Mouse (Mus musculus): ENCODE results near the gene Tia1. TPM values are rescaled to one million over a fixed set of nuclear protein-coding genes. Genes with fewer than 3 reads are reported as not detected.

Tia1 gene
- polyA plus RNA-seq, 1 experiment from 2014 or later, result 110 TPM

DNA sequence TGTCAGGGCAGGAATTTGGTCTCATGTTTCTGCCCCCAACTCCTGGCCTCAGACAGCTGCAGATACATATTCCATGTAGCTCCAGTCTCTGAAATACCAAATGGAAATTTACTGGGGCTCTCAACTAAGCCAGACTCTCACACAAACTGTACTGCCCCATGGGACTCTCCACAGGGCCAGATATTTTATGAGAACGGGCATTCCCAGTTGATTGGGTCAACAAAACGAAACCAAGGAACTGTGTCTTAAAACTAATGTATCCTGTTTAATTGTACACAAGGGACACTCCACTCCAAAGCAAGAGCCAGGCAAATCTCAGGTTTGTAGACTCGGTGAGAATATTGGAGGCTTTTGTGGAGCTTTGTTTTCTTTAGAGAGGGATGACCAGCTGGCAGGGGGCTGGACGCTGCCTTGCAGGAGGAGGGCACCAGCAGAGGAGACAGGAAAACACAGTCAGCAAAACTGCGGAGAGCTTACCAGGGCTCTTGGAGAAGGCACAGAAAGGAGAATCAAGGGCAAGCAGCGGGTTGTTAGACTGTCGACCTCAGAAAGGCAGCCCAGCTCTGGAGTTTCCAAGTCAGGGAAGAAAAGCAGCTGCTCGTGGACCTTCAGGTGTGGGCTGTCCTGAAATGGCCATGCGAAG, 76.3 kb downstream of the Tia1 start:
- H3K9me3 ChIP-seq (ENCODE audit: control insufficient read depth, low read length), result no peaks in the 10 kb centered on the region
- WGBS, result 28% methylated on average over 9 of the region's 9 CpGs
- no peaks in the 10 kb centered on the region for H3K36me3 ChIP-seq (ENCODE audit: control insufficient read depth, insufficient read depth, low read length)
- H3K27me3 ChIP-seq (replicated peaks; ENCODE audit: control insufficient read depth, insufficient read depth, low read length), result no peaks in the 10 kb centered on the region
- peak overlapping the region; percentile 23 for H3K4me3 ChIP-seq (ENCODE audit: low read length)
- peaks cover 31% of the 10 kb centered on the region for H3K4me1 ChIP-seq (ENCODE audit: control insufficient read depth, insufficient read depth, low read length)
- peak overlapping the region; percentile 63 for H3K9ac ChIP-seq (ENCODE audit: low read depth, low read length)
- peak overlapping the region; percentile 41 for H3K4me2 ChIP-seq (ENCODE audit: low read depth, low read length)
- H3K27ac ChIP-seq (ENCODE audit: low read length), result peak overlapping the region; percentile 91
- 0 out of 2 replicates have a peak, but pooled peaks have one; percentile 31 for ATAC-seq

DNA sequence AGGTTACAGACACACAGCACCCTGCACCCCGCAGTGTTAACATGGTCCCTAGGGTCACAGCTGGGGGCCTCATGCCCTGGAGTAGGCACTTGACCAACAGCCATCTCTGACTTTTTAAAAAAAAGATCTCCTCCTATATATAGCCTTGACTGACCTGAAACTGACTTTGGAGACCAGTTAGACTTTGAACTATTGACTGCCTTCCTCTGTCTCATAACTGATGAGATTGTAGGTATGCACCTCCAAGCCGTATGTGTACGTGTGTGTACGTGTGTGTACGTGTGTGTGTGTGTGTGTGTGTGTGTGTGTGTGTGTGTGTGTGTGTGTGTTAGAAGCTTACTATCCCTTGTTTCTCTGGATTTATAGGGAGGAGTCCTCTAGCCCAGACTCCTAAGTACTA, 77.9 kb downstream of the Tia1 start:
- Histone ChIP-seq H3K4me2 (ENCODE audit: low read depth, low read length) (peak overlapping the region; percentile 12; the same call in 1 of the 2 replicates), H3K9me3 (ENCODE audit: control insufficient read depth, low read length) (no peaks in the 10 kb centered on the region), H3K4me1 (ENCODE audit: control insufficient read depth, insufficient read depth, low read length) (peaks cover 30% of the 10 kb centered on the region), H3K36me3 (ENCODE audit: control insufficient read depth, insufficient read depth, low read length) (no peaks in the 10 kb centered on the region), H3K9ac (ENCODE audit: low read depth, low read length) (no peak overlapping the region), H3K27me3 (replicated peaks; ENCODE audit: control insufficient read depth, insufficient read depth, low read length) (no peaks in the 10 kb centered on the region), H3K27ac (ENCODE audit: low read length) (peak overlapping the region; percentile 68), H3K4me3 (ENCODE audit: low read length) (no peak overlapping the region)
- ATAC-seq, result peak; percentile 71
- WGBS, result 64% methylated on average over 5 of the region's 5 CpGs

Other genes starting within 250 kb of the Tia1 start
- 6.0 and 7.0 TPM in 2 replicates for gene Tgfa, start 209.0 kb upstream of the Tia1 start, polyA plus RNA-seq (2015; fragmentation: Nextera tagmentation; extraction: Ambion mirVana)
- 163 and 176 TPM in 2 replicates for gene Fam136a, start 38.6 kb upstream of the Tia1 start, polyA plus RNA-seq (2015; fragmentation: Nextera tagmentation; extraction: Ambion mirVana)
- gene Snrpg, start 32.9 kb upstream of the Tia1 start, polyA plus RNA-seq (2015; fragmentation: Nextera tagmentation; extraction: Ambion mirVana), result 393 and 465 TPM in 2 replicates
- 76.7 and 77.2 TPM in 2 replicates for gene Pcyox1, start 7.1 kb upstream of the Tia1 start, polyA plus RNA-seq (2015; fragmentation: Nextera tagmentation; extraction: Ambion mirVana)
- not detected in 2 replicates for gene Gm44790, start 22.4 kb downstream of the Tia1 start, polyA plus RNA-seq (2015; fragmentation: Nextera tagmentation; extraction: Ambion mirVana)
- 17.9 and 21.7 TPM in 2 replicates for gene C87436, start 34.2 kb downstream of the Tia1 start, polyA plus RNA-seq (2015; fragmentation: Nextera tagmentation; extraction: Ambion mirVana)
- gene Pcbp1, start 122.1 kb downstream of the Tia1 start, polyA plus RNA-seq (2015; fragmentation: Nextera tagmentation; extraction: Ambion mirVana), result 173 and 183 TPM in 2 replicates
- 0.73 and 1.1 TPM in 2 replicates for gene Asprv1, start 223.9 kb downstream of the Tia1 start, polyA plus RNA-seq (2015; fragmentation: Nextera tagmentation; extraction: Ambion mirVana)

All from intestine, embryonic 16.5 days (tissue).